Mouse (Mus musculus): ENCODE measurements at regions not wholly inside any gene's neighbourhood (a gene's known extent, or its start where the extent isn't known, plus 50 kb on each side); places are given as distances from the start of the nearest gene placed in this dataset.
"Not testable (repeated sequence)": the region's sequence is repeated elsewhere in the genome, so short reads cannot be mapped to it uniquely, and the experiment has no call there.

- Histone ChIP-seq H3K27ac (ENCODE audit: low read depth) (no peak overlapping the region), H3K9ac (no peak overlapping the region), H3K36me3 (ENCODE audit: insufficient read depth) (no peaks in the 10 kb centered on the region), H3K9me3 (ENCODE audit: low read depth, low read length) (peaks cover 4% of the 10 kb centered on the region; the same call in 1 of the 2 replicates), H3K4me1 (ENCODE audit: insufficient read depth) (no peaks in the 10 kb centered on the region), H3K4me2 (no peak overlapping the region), H3K27me3 (ENCODE audit: insufficient read depth, low read length) (no peaks in the 10 kb centered on the region), H3K4me3 (ENCODE audit: low read depth, low read length) (no peak overlapping the region)
- 62% methylated on average over 5 of the region's 5 CpGs for WGBS
- no peak for TF ChIP-seq CTCF (IDR thresholded peaks at IDR 0.05; ENCODE audit: low read depth)
- DNase-seq (no peak), ATAC-seq (ENCODE audit: insufficient read depth) (no peak)
These were observed 408.9 kb upstream of the Tbl1xr1 start for GRCm38 (mm10) chr3:21667349-21668143.

- H3K9me3 ChIP-seq (ENCODE audit: low read depth, low read length) = no peaks in the 10 kb centered on the region
- no peaks in the 10 kb centered on the region for H3K27me3 ChIP-seq (ENCODE audit: insufficient read depth, low read length)
- no peak overlapping the region for H3K9ac ChIP-seq
- TF ChIP-seq CTCF (IDR thresholded peaks at IDR 0.05; ENCODE audit: low read depth) = no peak
- no peaks in the 10 kb centered on the region for H3K36me3 ChIP-seq (ENCODE audit: insufficient read depth)
- H3K27ac ChIP-seq (ENCODE audit: low read depth) = no peak overlapping the region
- no peak overlapping the region for H3K4me3 ChIP-seq (ENCODE audit: low read depth, low read length)
- ATAC-seq (ENCODE audit: insufficient read depth) (no peak), DNase-seq (no peak)
- no peak overlapping the region for H3K4me2 ChIP-seq
- 69% methylated on average over 2 of the region's 2 CpGs for WGBS
- H3K4me1 ChIP-seq (ENCODE audit: insufficient read depth) = no peaks in the 10 kb centered on the region
These were observed 404.6 kb upstream of the Tbl1xr1 start for GRCm38 (mm10) chr3:21671885-21672284.

GRCm38 (mm10) chr3:21672492-21672891, 404.0 kb upstream of the Tbl1xr1 start:
- no peak overlapping the region for H3K4me3 ChIP-seq (ENCODE audit: low read depth, low read length)
- H3K9ac ChIP-seq = no peak overlapping the region
- ATAC-seq (ENCODE audit: insufficient read depth) (no peak), DNase-seq (no peak)
- H3K9me3 ChIP-seq (ENCODE audit: low read depth, low read length) = no peaks in the 10 kb centered on the region
- no peaks in the 10 kb centered on the region for H3K27me3 ChIP-seq (ENCODE audit: insufficient read depth, low read length)
- 86% methylated on average over 2 of the region's 2 CpGs for WGBS
- no peaks in the 10 kb centered on the region for H3K36me3 ChIP-seq (ENCODE audit: insufficient read depth)
- TF ChIP-seq CTCF (IDR thresholded peaks at IDR 0.05; ENCODE audit: low read depth) = no peak
- no peak overlapping the region for H3K4me2 ChIP-seq
- H3K27ac ChIP-seq (ENCODE audit: low read depth) = no peak overlapping the region
- no peaks in the 10 kb centered on the region for H3K4me1 ChIP-seq (ENCODE audit: insufficient read depth)

- Histone ChIP-seq H3K4me2 (no peak overlapping the region), H3K4me3 (ENCODE audit: low read depth, low read length) (no peak overlapping the region), H3K36me3 (ENCODE audit: insufficient read depth) (no peaks in the 10 kb centered on the region), H3K9me3 (ENCODE audit: low read depth, low read length) (no peaks in the 10 kb centered on the region), H3K4me1 (ENCODE audit: insufficient read depth) (no peaks in the 10 kb centered on the region), H3K27me3 (ENCODE audit: insufficient read depth, low read length) (no peaks in the 10 kb centered on the region), H3K27ac (ENCODE audit: low read depth) (no peak overlapping the region), H3K9ac (no peak overlapping the region)
- ATAC-seq (ENCODE audit: insufficient read depth) = no peak
- DNase-seq = no peak
- 94% methylated on average over 2 of the region's 2 CpGs for WGBS
- TF ChIP-seq CTCF (IDR thresholded peaks at IDR 0.05; ENCODE audit: low read depth) = no peak
These were observed 403.0 kb upstream of the Tbl1xr1 start for GRCm38 (mm10) chr3:21673466-21673865.

GRCm38 (mm10) chr3:21678265-21678664, 398.2 kb upstream of the Tbl1xr1 start:
- H3K27ac ChIP-seq (ENCODE audit: low read depth) = no peak overlapping the region
- no peaks in the 10 kb centered on the region for H3K4me1 ChIP-seq (ENCODE audit: insufficient read depth)
- H3K4me2 ChIP-seq = no peak overlapping the region
- H3K27me3 ChIP-seq (ENCODE audit: insufficient read depth, low read length) = no peaks in the 10 kb centered on the region
- H3K9me3 ChIP-seq (ENCODE audit: low read depth, low read length) = no peaks in the 10 kb centered on the region
- DNase-seq (no peak), ATAC-seq (ENCODE audit: insufficient read depth) (no peak)
- H3K4me3 ChIP-seq (ENCODE audit: low read depth, low read length) = no peak overlapping the region
- no peak for TF ChIP-seq CTCF (IDR thresholded peaks at IDR 0.05; ENCODE audit: low read depth)
- no peak overlapping the region for H3K9ac ChIP-seq
- no peaks in the 10 kb centered on the region for H3K36me3 ChIP-seq (ENCODE audit: insufficient read depth)

- H3K27ac ChIP-seq (ENCODE audit: low read depth) = no peak overlapping the region
- H3K9me3 ChIP-seq (ENCODE audit: low read depth, low read length) = no peaks in the 10 kb centered on the region
- no peaks in the 10 kb centered on the region for H3K4me1 ChIP-seq (ENCODE audit: insufficient read depth)
- no peak overlapping the region for H3K9ac ChIP-seq
- DNase-seq = peak; percentile 57
- H3K36me3 ChIP-seq (ENCODE audit: insufficient read depth) = no peaks in the 10 kb centered on the region
- H3K27me3 ChIP-seq (ENCODE audit: insufficient read depth, low read length) = no peaks in the 10 kb centered on the region
- peak; percentile 52; the same call in 1 of the 2 replicates for ATAC-seq (ENCODE audit: insufficient read depth)
- no peak for TF ChIP-seq CTCF (IDR thresholded peaks at IDR 0.05; ENCODE audit: low read depth)
- H3K4me2 ChIP-seq = no peak overlapping the region
- H3K4me3 ChIP-seq (ENCODE audit: low read depth, low read length) = no peak overlapping the region
These were observed 397.7 kb upstream of the Tbl1xr1 start for GRCm38 (mm10) chr3:21678734-21679133.

- H3K4me3 ChIP-seq (ENCODE audit: low read depth, low read length); ATAC-seq (ENCODE audit: insufficient read depth); H3K9ac ChIP-seq; H3K27ac ChIP-seq (ENCODE audit: low read depth); H3K4me1 ChIP-seq (ENCODE audit: insufficient read depth); H3K36me3 ChIP-seq (ENCODE audit: insufficient read depth); H3K4me2 ChIP-seq; DNase-seq; H3K27me3 ChIP-seq (ENCODE audit: insufficient read depth, low read length); H3K9me3 ChIP-seq (ENCODE audit: low read depth, low read length): not testable (repeated sequence)
- WGBS = 52% methylated on average over 1 of the region's 1 CpGs
These were observed 378.3 kb upstream of the Tbl1xr1 start for GRCm38 (mm10) chr3:21697980-21698672.
